Mouse (Mus musculus) intestine, postnatal 0 days (tissue): ENCODE measurements around the gene Mt3. TPM values are rescaled to one million over a fixed set of nuclear protein-coding genes. Genes with fewer than 3 reads are reported as not detected.
A peak's percentile ranks its signal among the peaks of the same experiment; 100 is the strongest.

Experiments used
- ATAC-seq: fragments of 200-750 bp; cut with Nextera tagmentation; 2 replicates; pipeline ENCODE4 v1.8.0; 2017; ENCODE audit warnings: mild to moderate bottlenecking, moderate TSS enrichment, moderate library complexity
- H3K27ac ChIP-seq: fragments of 300-500 bp; sonication (generic); 2 replicates; pipeline ENCODE4 v1.5.1; 2014; ENCODE audit warnings: mild to moderate bottlenecking, low read depth, low read length, moderate library complexity
- H3K27me3 ChIP-seq: fragments of 300-500 bp; sonication (generic); replicated peaks from 2 replicates; pipeline ENCODE4 v1.6.1; 2014; ENCODE audit warnings: low read length, mixed read lengths; ENCODE audit not compliant: control insufficient read depth, insufficient read depth
- H3K36me3 ChIP-seq: fragments of 300-500 bp; sonication (generic); 2 replicates; pipeline ENCODE4 v1.6.1; 2014; ENCODE audit warnings: mild to moderate bottlenecking, moderate library complexity; ENCODE audit not compliant: control insufficient read depth, insufficient read depth
- H3K4me1 ChIP-seq: fragments of 300-500 bp; sonication (generic); replicated peaks from 2 replicates; pipeline ENCODE4 v1.6.1; 2014; ENCODE audit warnings: antibody characterized with exemption, low read length, mixed read lengths; ENCODE audit not compliant: control insufficient read depth, insufficient read depth
- H3K4me2 ChIP-seq: fragments of 300-500 bp; sonication (generic); replicated peaks from 2 replicates; pipeline ENCODE4 v1.6.1; 2014; ENCODE audit warnings: low read depth, mild to moderate bottlenecking, moderate library complexity
- H3K4me3 ChIP-seq: fragments of 300-500 bp; sonication (generic); 2 replicates; pipeline ENCODE4 v1.5.1; 2014; ENCODE audit warnings: low read depth, low read length
- H3K9ac ChIP-seq: fragments of 300-500 bp; sonication (generic); 2 replicates; pipeline ENCODE4 v1.6.1; 2014; ENCODE audit warnings: mild to moderate bottlenecking, low read depth, low read length
- H3K9me3 ChIP-seq: fragments of 300-500 bp; sonication (generic); 2 replicates; pipeline ENCODE4 v1.6.1; 2016; ENCODE audit warnings: mixed run types; ENCODE audit not compliant: control insufficient read depth
- CTCF ChIP-seq: sonication (generic); IDR thresholded peaks from 2 replicates; pipeline ENCODE4 v1.5.1; 2016; ENCODE audit warnings: low read depth, mild to moderate bottlenecking, control low read depth, antibody characterized with exemption, moderate library complexity
- WGBS: fragments of 180-500 bp; shearing (Covaris S2); extraction: QIAGEN DNeasy Blood & Tissue Kit; methylation state at CpG from one replicate; pipeline ENCODE4 v1.1.7; 2014; 5-methylcytosine and 5-hydroxymethylcytosine counted together
- polyA plus RNA-seq: library from polyadenylated mRNA; unstranded; fragments of >200 nt; fragmentation: Nextera tagmentation; extraction: Ambion mirVana; gene quantifications from 2 replicates; pipeline ENCODE4 v1.2.1, GENCODE M21; 2015

Gene Mt3
- polyA plus RNA-seq, 1 experiment from 2014 or later, result 4.4 TPM

DNA sequence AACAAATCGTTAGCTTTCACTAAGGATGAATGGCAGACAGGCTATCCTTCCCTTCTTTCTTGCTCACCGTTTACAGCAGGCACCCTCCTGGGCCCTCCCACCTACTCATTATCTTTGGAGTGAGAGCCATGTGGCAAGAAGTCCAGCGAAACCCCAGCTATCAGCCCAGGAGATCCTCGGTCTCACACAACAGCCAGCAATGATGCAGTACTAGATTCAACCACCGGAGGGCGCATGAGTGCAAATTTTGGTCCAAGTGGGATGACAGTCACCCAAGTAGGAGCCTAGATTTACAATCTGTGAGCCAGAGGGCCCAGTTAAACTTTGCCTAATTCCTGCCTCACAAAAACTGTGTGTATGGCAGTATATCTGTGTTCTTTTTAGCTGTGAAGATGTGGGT, 14.8 kb downstream of the Mt3 start:
- 0 out of 2 replicates have a peak, but pooled peaks have one; percentile 15 for ATAC-seq
- H3K4me2 ChIP-seq, result peak overlapping the region; percentile 39; the same call in 1 of the 2 replicates
- no peak overlapping the region for H3K4me3 ChIP-seq
- H3K4me1 ChIP-seq, result no peaks in the 10 kb centered on the region
- peak; percentile 93 for TF ChIP-seq CTCF
- H3K27me3 ChIP-seq, result no peaks in the 10 kb centered on the region
- H3K9ac ChIP-seq, result no peak overlapping the region
- H3K9me3 ChIP-seq, result no peaks in the 10 kb centered on the region
- H3K27ac ChIP-seq, result no peak overlapping the region
- 6% methylated on average over 6 of the region's 6 CpGs for WGBS
- no peaks in the 10 kb centered on the region for H3K36me3 ChIP-seq

GRCm38 (mm10) chr8:94169547-94169946, 17.1 kb downstream of the Mt3 start:
- ATAC-seq, result no peak
- Histone ChIP-seq H3K27ac (no peak overlapping the region), H3K36me3 (no peaks in the 10 kb centered on the region), H3K9me3 (no peaks in the 10 kb centered on the region), H3K9ac (no peak overlapping the region), H3K4me2 (no peak overlapping the region), H3K27me3 (peaks cover 2% of the 10 kb centered on the region; the same call in 1 of the 2 replicates), H3K4me3 (no peak overlapping the region), H3K4me1 (no peaks in the 10 kb centered on the region)
- WGBS, result 74% methylated on average over 5 of the region's 5 CpGs
- no peak for TF ChIP-seq CTCF

DNA sequence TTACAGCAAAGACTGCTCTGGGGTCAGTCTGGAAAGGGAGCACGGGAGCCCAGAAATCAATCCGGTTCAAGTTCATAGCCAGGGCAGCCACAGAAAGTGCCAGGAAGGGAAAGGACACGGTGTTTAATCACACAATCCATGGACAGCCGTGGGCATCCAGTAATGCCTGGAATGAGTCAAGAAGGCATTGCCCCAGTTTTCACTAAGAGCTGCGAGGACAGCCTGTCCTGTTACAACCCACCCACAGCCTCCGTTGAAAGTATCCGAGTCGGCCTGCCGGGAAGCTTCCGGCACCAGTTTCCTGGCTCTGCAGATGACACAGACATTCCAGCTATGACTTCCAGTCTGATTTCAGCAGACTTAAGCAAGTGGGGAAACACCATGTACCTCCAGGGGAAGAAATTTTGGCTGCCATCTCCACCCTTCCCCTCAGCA, 18.9 kb downstream of the Mt3 start:
- 66% methylated on average over 10 of the region's 10 CpGs for WGBS
- Histone ChIP-seq H3K27ac (no peak overlapping the region), H3K4me2 (peak overlapping the region; percentile 76), H3K9me3 (no peaks in the 10 kb centered on the region), H3K9ac (no peak overlapping the region), H3K36me3 (no peaks in the 10 kb centered on the region), H3K4me3 (peak overlapping the region; percentile 51; the same call in 1 of the 2 replicates), H3K4me1 (no peaks in the 10 kb centered on the region), H3K27me3 (peaks cover 2% of the 10 kb centered on the region; the same call in 1 of the 2 replicates)
- ATAC-seq, result no peak
- no peak for TF ChIP-seq CTCF

- H3K9ac ChIP-seq, result peak within 1 kb of the TSS; percentile 55
- WGBS, result under 1% methylated on average over 55 of the region's 56 CpGs
These were observed 19.8 kb downstream of the Mt3 start, which contains the start of gene Mt2 for GRCm38 (mm10) chr8:94172075-94172808. Gene Mt2 (plus strand): TSS chr8:94172664.

DNA sequence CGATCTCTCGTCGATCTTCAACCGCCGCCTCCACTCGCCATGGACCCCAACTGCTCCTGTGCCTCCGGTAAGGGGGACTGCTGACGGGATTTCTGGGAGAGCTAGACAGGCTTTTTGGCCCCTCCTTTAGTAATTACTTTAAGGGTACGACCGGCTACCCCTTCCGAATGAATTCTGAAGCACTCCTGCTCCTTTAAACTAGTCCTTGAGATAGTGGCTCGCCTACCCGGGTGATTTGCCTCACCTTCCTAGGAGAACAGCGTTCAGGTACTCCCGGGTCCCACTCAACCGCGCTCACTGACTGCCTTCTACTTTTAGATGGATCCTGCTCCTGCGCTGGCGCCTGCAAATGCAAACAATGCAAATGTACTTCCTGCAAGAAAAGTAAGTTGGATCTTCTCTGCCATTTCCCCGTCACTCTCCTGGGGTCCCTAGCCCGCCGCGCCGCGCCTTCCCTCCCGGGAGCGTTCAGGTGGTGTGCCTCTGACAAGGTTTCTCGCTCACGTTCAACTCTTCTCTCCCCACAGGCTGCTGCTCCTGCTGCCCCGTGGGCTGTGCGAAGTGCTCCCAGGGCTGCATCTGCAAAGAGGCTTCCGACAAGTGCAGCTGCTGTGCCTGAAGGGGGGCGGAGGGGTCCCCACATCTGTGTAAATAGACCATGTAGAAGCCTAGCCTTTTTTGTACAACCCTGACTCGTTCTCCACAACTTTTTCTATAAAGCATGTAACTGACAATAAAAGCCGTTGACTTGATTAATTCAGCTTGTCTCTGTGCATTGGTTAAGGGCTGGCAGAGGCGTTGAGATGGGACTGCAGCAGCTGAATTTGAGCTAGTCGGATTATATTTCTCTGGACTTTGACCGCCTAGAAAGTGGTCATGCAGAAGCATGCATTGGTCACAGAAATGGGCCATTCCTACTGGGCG, 20.7 kb downstream of the Mt3 start:
- peak; percentile 2; the same call in 1 of the 2 replicates for ATAC-seq
- Histone ChIP-seq H3K4me1 (no peaks in the 10 kb centered on the region), H3K4me3 (peak overlapping the region; percentile 51), H3K9ac (peak overlapping the region; percentile 55), H3K9me3 (no peaks in the 10 kb centered on the region), H3K27me3 (peaks cover 2% of the 10 kb centered on the region; the same call in 1 of the 2 replicates), H3K4me2 (peak overlapping the region; percentile 76), H3K36me3 (no peaks in the 10 kb centered on the region), H3K27ac (peak overlapping the region; percentile 78)
- no peak for TF ChIP-seq CTCF
- 2% methylated on average over 39 of the region's 39 CpGs for WGBS

More at GRCm38 (mm10) chr8:94172075-94172808, 19.8 kb downstream of the Mt3 start, which contains the start of gene Mt2:
- Histone ChIP-seq H3K27me3 (peaks cover 2% of the 10 kb centered on the region; the same call in 1 of the 2 replicates), H3K9me3 (no peaks in the 10 kb centered on the region), H3K4me3 (peak within 1 kb of the TSS; percentile 51), H3K36me3 (no peaks in the 10 kb centered on the region), H3K4me2 (peak within 1 kb of the TSS; percentile 76), H3K27ac (peak within 1 kb of the TSS; percentile 78), H3K4me1 (no peaks in the 10 kb centered on the region)
- no peak for TF ChIP-seq CTCF
- ATAC-seq, result peak; percentile 90
